Mouse (Mus musculus) CH12.LX (cell line): ENCODE data around the gene BC053393. TPM values are rescaled to one million over a fixed set of nuclear protein-coding genes. Genes with fewer than 3 reads are reported as not detected.

Source experiments
- DNase-seq: peaks from one replicate; pipeline ENCODE4 v3.0.0-alpha.2; 2013; ENCODE audit errors: extremely low read depth
- H3K27ac ChIP-seq: 2 replicates; pipeline ENCODE4 v1.5.1; 2012; ENCODE audit warnings: low read depth, mild to moderate bottlenecking, control low read depth, moderate library complexity; ENCODE audit not compliant: insufficient read depth
- H3K27me3 ChIP-seq: replicated peaks from 2 replicates; pipeline ENCODE3; 2012; ENCODE audit warnings: inconsistent platforms
- H3K36me3 ChIP-seq, 2 experiments: replicated peaks in 1 of 2; 2 replicates each; pipeline versions ENCODE3 to v1.6.1; 2012; ENCODE audit warnings: inconsistent platforms in 1 of 2, low read length in 1 of 2, mild to moderate bottlenecking in 1 of 2, mixed read lengths in 1 of 2, moderate library complexity in 1 of 2; ENCODE audit not compliant: control insufficient read depth in 1 of 2, insufficient read depth in 1 of 2
- H3K4me1 ChIP-seq, 2 experiments: 2 replicates each; pipeline ENCODE4 v1.6.1; 2012; ENCODE audit warnings: inconsistent platforms in 1 of 2, moderate library complexity in 1 of 2; ENCODE audit not compliant: insufficient read depth in 2 of 2, control insufficient read depth in 1 of 2
- H3K4me2 ChIP-seq: 2 replicates; pipeline ENCODE4 v1.6.1; 2012; ENCODE audit warnings: low read depth, mild to moderate bottlenecking, control low read depth; ENCODE audit not compliant: poor library complexity, insufficient read depth, severe bottlenecking
- H3K4me3 ChIP-seq, 3 experiments: fragments of 150-350 bp in 1 of 3; sonication (generic) in 1 of 3; replicated peaks in 1 of 3; 2 replicates each; pipeline versions ENCODE3 to v1.5.1; 2011 to 2012; ENCODE audit warnings: low read depth in 2 of 3, low read length in 2 of 3, mild to moderate bottlenecking in 2 of 3, moderate library complexity in 2 of 3, control low read depth in 1 of 3, improper control_type of control experiment in 1 of 3, inconsistent platforms in 1 of 3, mixed read lengths in 1 of 3; ENCODE audit not compliant: poor library complexity in 1 of 3
- H3K79me2 ChIP-seq: replicated peaks from 2 replicates; pipeline ENCODE4 v1.6.1; 2012; ENCODE audit warnings: mild to moderate bottlenecking, moderate library complexity; ENCODE audit not compliant: control insufficient read depth, poor library complexity, insufficient read depth, severe bottlenecking; ENCODE audit errors: extremely low read depth
- H3K9ac ChIP-seq: 2 replicates; pipeline ENCODE4 v1.6.1; 2012; ENCODE audit warnings: low read depth, mild to moderate bottlenecking, control low read depth, moderate library complexity; ENCODE audit not compliant: insufficient read depth
- H3K9me3 ChIP-seq: replicated peaks from 2 replicates; pipeline ENCODE3; 2012; ENCODE audit warnings: low read length, inconsistent platforms, mixed read lengths
- BHLHE40 ChIP-seq: IDR thresholded peaks from 2 replicates; pipeline ENCODE4 v1.6.1; 2011; ENCODE audit warnings: mild to moderate bottlenecking, low read depth, low read length, improper control_type of control experiment
- CTCF ChIP-seq, 2 experiments: IDR thresholded peaks in 1 of 2; conservative IDR thresholded peaks in 1 of 2; 2 replicates each; pipeline ENCODE4 v1.5.1; 2011 to 2012; ENCODE audit warnings: low read depth in 2 of 2, low read length in 2 of 2, improper control_type of control experiment in 1 of 2, inconsistent platforms in 1 of 2, mild to moderate bottlenecking in 1 of 2, moderate library complexity in 1 of 2
- HCFC1 ChIP-seq: IDR thresholded peaks from 2 replicates; pipeline ENCODE4 v1.6.1; 2012; ENCODE audit warnings: low read depth, mild to moderate bottlenecking, inconsistent platforms, low read length, improper control_type of control experiment
- MAFK ChIP-seq: IDR thresholded peaks from 2 replicates; pipeline ENCODE4 v1.6.1; 2011; ENCODE audit warnings: low read length, improper control_type of control experiment; ENCODE audit not compliant: insufficient replicate concordance
- MAX ChIP-seq: IDR thresholded peaks from 2 replicates; pipeline ENCODE4 v1.6.1; 2011; ENCODE audit warnings: low read length, improper control_type of control experiment
- MAZ ChIP-seq: IDR thresholded peaks from 2 replicates; pipeline ENCODE4 v1.6.1; 2012; ENCODE audit warnings: low read depth, mild to moderate bottlenecking, inconsistent platforms, low read length, improper control_type of control experiment, moderate library complexity
- NRF1 ChIP-seq: IDR thresholded peaks from 2 replicates; pipeline ENCODE4 v1.6.1; 2014; ENCODE audit warnings: low read depth, mild to moderate bottlenecking, inconsistent platforms, low read length, improper control_type of control experiment, moderate library complexity
- PAX5 ChIP-seq: IDR thresholded peaks from 2 replicates; pipeline ENCODE4 v1.6.1; 2012; ENCODE audit warnings: low read length, inconsistent platforms, mixed read lengths
- POLR2A ChIP-seq: IDR thresholded peaks from 2 replicates; pipeline ENCODE4 v1.6.1; 2011; ENCODE audit warnings: low read depth, mild to moderate bottlenecking, improper control_type of control experiment, low read length
- POLR2AphosphoS2 ChIP-seq: IDR thresholded peaks from 2 replicates; pipeline ENCODE4 v1.6.1; 2011; ENCODE audit warnings: low read depth, low read length, improper control_type of control experiment
- RAD21 ChIP-seq: IDR thresholded peaks from 2 replicates; pipeline ENCODE4 v1.6.1; 2011; ENCODE audit warnings: low read depth, mild to moderate bottlenecking, low read length, improper control_type of control experiment, moderate library complexity
- SMC3 ChIP-seq: IDR thresholded peaks from 2 replicates; pipeline ENCODE4 v1.6.1; 2011; ENCODE audit warnings: low read depth, low read length, improper control_type of control experiment
- TBP ChIP-seq: conservative IDR thresholded peaks from 2 replicates; pipeline ENCODE4 v1.6.1; 2011; ENCODE audit warnings: low read depth, low read length, improper control_type of control experiment
- UBTF ChIP-seq: IDR thresholded peaks from 2 replicates; pipeline ENCODE4 v1.6.1; 2012; ENCODE audit warnings: low read depth, mild to moderate bottlenecking, inconsistent platforms, low read length, improper control_type of control experiment, moderate library complexity
- USF1 ChIP-seq: IDR thresholded peaks from 2 replicates; pipeline ENCODE4 v1.6.1; 2014; ENCODE audit warnings: low read depth, mild to moderate bottlenecking, inconsistent platforms, low read length, improper control_type of control experiment
- ZC3H11A ChIP-seq: IDR thresholded peaks from 2 replicates; pipeline ENCODE4 v1.6.1; 2012; ENCODE audit warnings: low read depth, mild to moderate bottlenecking, inconsistent platforms, low read length, improper control_type of control experiment
- ZKSCAN1 ChIP-seq: IDR thresholded peaks from 2 replicates; pipeline ENCODE4 v1.6.1; 2012; ENCODE audit warnings: low read depth, inconsistent platforms, low read length, improper control_type of control experiment, borderline replicate concordance
- ZMIZ1 ChIP-seq: IDR thresholded peaks from 2 replicates; pipeline ENCODE4 v1.6.1; 2012; ENCODE audit warnings: low read depth, mild to moderate bottlenecking, inconsistent platforms, low read length, improper control_type of control experiment
- dilution Hi-C: fragments of 300-500 bp; cut with MboI; formaldehyde crosslinking; loops from 2 replicates; pipeline ENCODE4 v1.14.3; 2020; ENCODE audit warnings: low sequenced_read_pairs; ENCODE audit not compliant: extremely low pct_unique_long_range_greater_than_20kb, extremely low pct_ligation_motif_present
- in situ Hi-C: fragments of 300-500 bp; cut with MboI; formaldehyde crosslinking; loops from 3 replicates; pipeline ENCODE4 v1.14.3; 2019; ENCODE audit warnings: low sequenced_read_pairs, low pct_ligation_motif_present, low pct_unique_long_range_greater_than_20kb, mixed read lengths
- polyA plus RNA-seq: library from polyadenylated mRNA; unstranded; fragments of >175 nt; gene quantifications from 2 replicates; pipeline ENCODE4 v1.2.1, GENCODE M21; 2012; ENCODE audit warnings: low read depth; ENCODE audit not compliant: insufficient read length
- total RNA-seq, 2 experiments: library from RNA; depleted of rRNA; stranded (reverse); fragments of 300-350 nt in 1 of 2; fragments of >200 nt in 1 of 2; gene quantifications; 2 replicates each; pipeline ENCODE4 v1.2.3; 2012 to 2014

Gene BC053393
- total and polyA plus RNA-seq, 3 experiments, result not detected

DNA sequence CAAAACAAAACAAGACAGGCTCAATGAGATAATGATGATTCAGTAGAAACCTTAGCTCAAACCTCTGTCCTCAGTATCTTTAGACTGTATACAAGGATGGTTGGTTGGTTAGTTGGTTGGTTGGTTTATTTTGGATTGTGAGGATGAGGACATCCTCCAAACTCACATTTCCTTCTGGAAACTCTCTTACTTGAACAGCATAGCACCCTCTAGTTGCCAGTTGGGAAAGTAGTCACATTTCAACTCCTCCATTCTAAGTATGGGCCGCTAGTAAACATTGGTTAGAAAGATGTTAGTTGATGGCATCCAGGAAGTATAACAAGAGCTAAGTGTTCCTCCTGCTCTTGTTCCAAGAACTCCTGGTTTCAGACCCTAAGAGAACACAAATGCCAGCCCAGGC is 2.2 kb upstream of the BC053393 start:
- no peak overlapping the region for H3K4me3 ChIP-seq
- H3K9me3 ChIP-seq, result no peaks in the 10 kb centered on the region
- H3K9ac ChIP-seq, result no peak overlapping the region
- H3K4me2 ChIP-seq, result no peak overlapping the region
- no peaks in the 10 kb centered on the region for H3K79me2 ChIP-seq
- dilution Hi-C loops (no loop called here), in situ Hi-C loops (no loop called here)
- no peaks in the 10 kb centered on the region for H3K36me3 ChIP-seq
- peaks cover 0 to 10% of the 10 kb centered on the region in 2 experiments; a peak in 1 of 4 replicates for H3K4me1 ChIP-seq
- no peaks in the 10 kb centered on the region for H3K27me3 ChIP-seq
- DNase-seq, result peak; percentile 24
- no peak for TF ChIP-seq ZC3H11A
- TF ChIP-seq CTCF (conservative IDR thresholded peaks at IDR 0.05 in 1 of 2, IDR thresholded peaks at IDR 0.05 in 1 of 2; ENCODE audit: low read depth in 2 of 2, low read length in 2 of 2), result peak in 1 of 2 experiments; percentile 65; a peak in 2 of 4 replicates
- no peak for TF ChIP-seq POLR2A
- TF ChIP-seq BHLHE40, result no peak
- peak; percentile 49 for TF ChIP-seq SMC3
- peak; percentile 46 for TF ChIP-seq RAD21
- H3K27ac ChIP-seq, result no peak overlapping the region

DNA sequence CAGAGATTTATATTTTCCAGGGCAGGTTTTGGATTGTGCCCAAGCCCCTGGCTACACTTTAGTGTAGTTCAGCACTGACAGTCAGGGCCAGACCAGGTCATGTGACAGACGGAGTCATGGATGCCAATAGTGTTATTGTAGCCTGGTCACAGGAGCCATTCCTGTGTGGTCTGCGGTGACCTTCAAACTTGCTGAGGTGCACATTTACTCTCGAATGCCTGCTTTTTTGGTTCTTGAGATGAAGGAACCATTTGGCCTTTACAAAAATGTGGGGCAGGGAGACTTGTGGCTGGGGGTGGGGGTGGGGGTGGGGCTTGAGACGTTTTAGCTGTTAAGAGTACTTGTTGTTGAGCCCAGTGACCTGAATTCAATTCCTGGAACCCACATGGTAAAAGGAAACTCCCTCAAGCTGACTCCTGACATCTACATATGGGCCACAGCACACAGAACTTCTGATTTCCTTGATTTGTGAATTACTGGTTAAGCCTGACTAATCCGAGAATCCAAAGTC is 7.5 kb downstream of the BC053393 start:
- no peak overlapping the region for H3K27ac ChIP-seq
- H3K4me2 ChIP-seq, result no peak overlapping the region
- no peaks in the 10 kb centered on the region for H3K27me3 ChIP-seq
- H3K4me3 ChIP-seq, result no peak overlapping the region
- H3K9ac ChIP-seq, result no peak overlapping the region
- peaks cover 0 to 5% of the 10 kb centered on the region in 2 experiments; a peak in 1 of 4 replicates for H3K4me1 ChIP-seq
- in situ Hi-C loops, result no loop called here
- no peak for DNase-seq
- no peaks in the 10 kb centered on the region for H3K36me3 ChIP-seq
- H3K9me3 ChIP-seq, result no peaks in the 10 kb centered on the region
- TF ChIP-seq UBTF (no peak), MAFK (no peak), POLR2A (no peak), USF1 (no peak), MAZ (no peak), ZMIZ1 (no peak), NRF1 (no peak), HCFC1 (no peak), TBP (no peak), MAX (no peak), ZKSCAN1 (no peak), POLR2AphosphoS2 (no peak), PAX5 (no peak), RAD21 (no peak)
- TF ChIP-seq, all 38 proteins: peak for 0
- H3K79me2 ChIP-seq, result no peaks in the 10 kb centered on the region
- dilution Hi-C loops, result no loop called here
